Mouse (Mus musculus) heart, postnatal 14 days (tissue): ENCODE data around the gene Gata3. TPM values are rescaled to one million over a fixed set of nuclear protein-coding genes. Genes with fewer than 3 reads are reported as not detected.

ENCODE experiments used
- DNase-seq, 2 experiments: peaks; one replicate each; pipeline ENCODE4 v3.0.0; 2021 to 2022
- intact Hi-C: fragments of 180-260 bp; cut with DNase I; formaldehyde crosslinking; loops from one replicate; pipeline ENCODE4 v1.15.1; 2025
- long read RNA-seq, 2 experiments: library from polyadenylated mRNA; stranded (forward); transcript quantifications; one replicate each; pipeline ENCODE4 v2.0.0; 2021
- total RNA-seq, 2 experiments: library from RNA; stranded (reverse); gene quantifications; 2 replicates each; pipeline ENCODE4 v1.2.3; 2021

Gata3 gene
- total RNA-seq: 1 to 10 TPM in 1 of 2 experiments, under 1 TPM in 1; 0.84 to 3.1 TPM
- long read RNA-seq, experiment 1, partial matches to known transcripts: 1 of 2 reads
- long read RNA-seq, experiment 1, other reads (novel, unspliced or antisense): 0 of 2 reads
- long read RNA-seq, experiment 2, partial matches to known transcripts: 1 of 2 reads
- long read RNA-seq, experiment 2, other reads (novel, unspliced or antisense): 0 of 2 reads

- intact Hi-C loops: loop anchor here (5.0 to 10.0 kb wide), 2 partner anchors 123 to 1215 kb away; no protein-coding TSS in a partner anchor
- DNase-seq: no peak
These were observed at the start of gene Gata3 for GRCm38 (mm10) chr2:9889651-9890183. Gene Gata3 (minus strand): TSS chr2:9890034.

DNA sequence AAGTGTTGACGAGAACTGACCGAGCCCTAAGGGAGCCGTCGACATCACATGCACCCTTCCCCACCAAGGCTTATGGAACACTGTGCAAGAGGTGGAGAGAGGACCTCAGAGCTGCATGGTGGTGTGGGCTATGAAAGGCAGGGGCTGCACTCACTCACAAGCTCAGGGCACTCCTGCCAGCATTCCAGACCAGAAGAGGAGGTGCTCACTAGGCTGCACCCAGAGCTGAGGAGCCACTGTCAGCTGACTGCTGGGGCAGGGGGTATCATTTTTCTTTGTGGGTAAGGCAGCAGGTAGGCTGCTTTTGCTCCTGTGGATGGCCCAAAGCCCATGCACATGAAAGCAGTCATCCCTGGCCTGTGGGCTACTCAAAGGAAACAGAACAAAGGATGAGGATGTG lies 49.4 kb upstream of the Gata3 start:
- no peak for DNase-seq
- intact Hi-C loops: no loop called here

- intact Hi-C loops: no loop called here
These were observed 46.1 kb upstream of the Gata3 start for GRCm38 (mm10) chr2:9935965-9936364.

DNA sequence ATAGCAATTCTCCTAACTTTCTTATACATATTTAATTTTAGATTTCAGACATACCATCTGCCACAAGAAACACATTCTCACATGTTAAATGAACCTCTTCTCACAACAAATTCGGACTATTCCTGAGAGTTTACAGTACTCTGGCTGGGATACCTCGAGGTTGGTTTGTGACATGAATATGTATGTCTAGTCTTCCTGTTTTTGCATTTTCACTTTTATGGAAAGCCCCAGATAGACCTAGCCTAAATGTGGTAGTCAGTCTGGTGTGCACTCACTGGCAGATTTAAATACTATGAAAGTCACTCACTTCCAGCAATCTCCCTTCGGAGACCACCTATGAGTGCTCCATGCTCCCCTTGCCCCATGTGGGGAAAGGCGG lies 37.1 kb upstream of the Gata3 start:
- intact Hi-C loops: no loop called here
- DNase-seq: no peak

More at GRCm38 (mm10) chr2:9935965-9936364, 46.1 kb upstream of the Gata3 start:
- DNase-seq: no peak

- intact Hi-C loops: no loop called here
- no peak for DNase-seq
These were observed 36.5 kb upstream of the Gata3 start for GRCm38 (mm10) chr2:9926194-9926904.

GRCm38 (mm10) chr2:9918691-9919471 lies 29.0 kb upstream of the Gata3 start:
- DNase-seq: no peak
- intact Hi-C loops: no loop called here

DNA sequence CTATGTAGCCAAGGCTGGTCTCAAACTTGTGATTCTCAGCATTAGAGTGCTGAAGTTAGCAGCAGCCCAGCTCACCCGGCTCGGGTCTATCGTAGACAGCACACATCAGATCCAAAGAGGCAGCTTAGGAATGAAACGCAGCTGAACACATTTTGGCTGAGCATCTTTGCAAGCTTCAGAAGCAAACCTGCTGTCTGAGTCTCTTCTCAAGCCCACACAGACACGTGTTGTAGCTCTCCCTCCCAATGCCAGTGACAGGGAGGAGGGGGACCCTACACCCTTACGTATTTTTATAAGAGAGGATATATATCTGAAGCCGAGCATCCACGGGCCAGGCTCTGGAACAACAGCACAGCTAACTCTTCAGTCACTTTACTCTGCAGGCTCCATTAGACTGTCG lies 27.8 kb upstream of the Gata3 start:
- intact Hi-C loops: no loop called here
- DNase-seq: no peak

- intact Hi-C loops: no loop called here
- no peak for DNase-seq
These were observed 16.2 kb upstream of the Gata3 start for GRCm38 (mm10) chr2:9905995-9906394.

DNA sequence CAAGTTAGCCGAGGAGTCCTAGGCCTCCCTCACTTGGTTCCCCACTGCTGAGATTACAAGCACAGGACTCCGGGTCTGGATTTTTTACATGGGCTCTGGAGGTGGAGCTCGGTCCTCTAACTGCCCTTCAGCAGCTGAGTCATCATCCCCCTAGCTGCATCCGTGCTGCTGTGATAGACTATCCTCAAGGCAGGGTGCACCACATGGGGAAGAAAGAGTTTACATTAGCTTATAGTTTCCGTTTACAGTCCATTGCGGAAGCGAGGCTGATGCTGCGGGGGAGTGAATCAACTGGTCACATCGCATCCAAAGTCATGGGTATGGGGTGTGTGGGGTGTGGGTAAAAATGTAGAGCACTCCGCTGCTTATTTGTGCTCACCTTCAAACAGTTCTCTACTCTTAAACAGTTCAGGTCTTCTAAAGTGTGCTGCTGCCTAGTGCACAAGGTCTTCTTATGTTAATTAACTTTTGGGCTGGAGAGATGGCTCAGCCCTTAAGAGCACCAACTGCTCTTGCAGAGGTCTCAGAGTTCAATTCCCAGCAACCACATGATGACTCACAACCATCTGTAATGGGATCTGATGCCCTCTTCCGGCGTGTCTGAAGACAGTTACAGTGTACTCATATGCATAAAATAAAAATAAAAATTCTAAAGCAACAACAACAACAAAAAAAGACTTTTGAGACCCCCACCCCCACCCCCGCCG lies 14.2 kb upstream of the Gata3 start:
- intact Hi-C loops: no loop called here
- no peak for DNase-seq

DNA sequence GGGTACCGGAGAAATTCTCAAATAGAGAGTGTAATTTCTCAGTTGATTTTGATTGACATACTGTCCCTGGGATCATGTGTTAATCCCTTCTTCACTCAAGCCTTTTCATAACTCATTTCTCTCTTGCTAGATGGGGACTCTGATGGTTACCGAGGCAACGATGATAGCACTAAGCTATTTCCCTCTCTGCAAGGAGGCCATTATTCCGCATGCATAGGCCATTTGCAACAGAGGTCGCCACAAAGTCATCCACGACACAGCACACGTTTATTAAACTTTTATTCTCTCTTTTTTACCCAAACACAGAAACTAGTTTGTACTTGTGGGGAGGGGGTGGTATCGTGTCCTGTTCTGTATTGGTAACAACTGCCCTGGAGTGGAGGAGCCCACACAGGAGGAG lies 8.0 kb upstream of the Gata3 start:
- no peak for DNase-seq
- intact Hi-C loops: no loop called here

GRCm38 (mm10) chr2:9896097-9896770 lies 6.4 kb upstream of the Gata3 start:
- intact Hi-C loops: no loop called here
- DNase-seq: no peak

DNA sequence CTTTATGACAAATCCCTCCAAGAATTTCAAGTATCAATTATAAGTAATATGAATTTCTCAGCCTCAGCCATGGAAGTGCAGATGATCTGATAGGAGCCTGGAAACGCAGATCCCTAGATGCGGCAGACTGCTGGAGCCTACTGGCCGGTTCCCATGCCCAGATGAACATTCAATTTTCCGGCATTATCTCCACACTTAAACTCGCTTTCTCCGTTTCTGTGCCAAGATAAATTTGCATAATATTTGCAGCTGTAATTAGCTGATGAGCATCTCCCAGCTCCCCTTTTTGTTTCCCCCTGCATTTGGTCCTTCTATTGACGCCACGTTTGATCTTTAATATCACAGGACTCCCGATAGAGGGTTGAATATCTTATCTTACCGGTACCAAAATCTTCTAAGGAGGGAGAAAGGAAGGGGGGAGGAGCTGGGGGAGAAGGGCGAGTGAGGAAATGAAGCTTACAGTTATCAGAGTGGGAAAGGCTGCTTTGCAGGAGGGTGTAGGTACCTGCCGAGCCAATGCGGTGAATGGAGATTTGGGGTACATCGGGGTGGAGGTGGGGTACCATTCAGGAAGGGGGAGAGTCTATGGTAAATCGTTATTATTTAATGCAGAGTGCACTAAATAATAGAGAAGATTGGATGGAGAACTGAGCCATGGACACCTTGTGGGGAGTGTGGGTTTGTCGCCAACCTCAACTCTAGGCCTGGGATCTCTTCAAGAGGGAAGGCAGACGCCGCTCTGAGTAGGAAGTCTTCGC lies 5.2 kb upstream of the Gata3 start:
- no peak for DNase-seq
- intact Hi-C loops: loop anchor here (5.0 kb wide), 1 partner anchor 117 kb away; no protein-coding TSS in a partner anchor

- DNase-seq: no peak
- intact Hi-C loops: loop anchor here (5.0 kb wide), 1 partner anchor 119 kb away; no protein-coding TSS in a partner anchor
These were observed 3.6 kb upstream of the Gata3 start for GRCm38 (mm10) chr2:9893272-9893953.

GRCm38 (mm10) chr2:9892541-9892940 lies 2.7 kb upstream of the Gata3 start:
- intact Hi-C loops: loop anchor here (5.0 kb wide), 1 partner anchor 120 kb away; no protein-coding TSS in a partner anchor

GRCm38 (mm10) chr2:9890906-9891305 lies 1.1 kb upstream of the Gata3 start:
- no peak for DNase-seq
- intact Hi-C loops: loop anchor here (5.0 kb wide), 1 partner anchor 121 kb away; no protein-coding TSS in a partner anchor

More at GRCm38 (mm10) chr2:9892541-9892940, 2.7 kb upstream of the Gata3 start:
- no peak for DNase-seq

DNA sequence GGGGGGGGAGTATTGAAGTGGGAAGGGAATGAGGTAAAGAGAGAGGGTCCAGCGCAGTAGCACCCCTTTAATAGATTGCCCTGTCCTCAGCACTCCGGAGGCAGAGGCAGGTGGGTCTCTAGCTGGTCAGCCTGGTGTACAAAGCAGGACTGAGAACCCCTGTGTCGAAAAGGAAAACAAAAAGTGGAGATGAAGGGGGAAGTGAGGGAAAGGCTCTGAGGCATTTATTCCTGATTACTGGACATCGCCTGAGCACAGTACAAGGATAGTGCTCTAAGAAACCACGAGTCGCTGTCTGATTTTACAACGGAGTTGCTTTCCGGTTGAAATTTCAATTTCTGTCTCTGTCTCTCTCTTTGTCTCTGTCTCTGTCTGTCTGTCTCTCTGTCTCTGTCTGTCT lies 417 bp upstream of the Gata3 start:
- no peak for DNase-seq
- intact Hi-C loops: loop anchor here (5.0 kb wide), 1 partner anchor 122 kb away; no protein-coding TSS in a partner anchor

DNA sequence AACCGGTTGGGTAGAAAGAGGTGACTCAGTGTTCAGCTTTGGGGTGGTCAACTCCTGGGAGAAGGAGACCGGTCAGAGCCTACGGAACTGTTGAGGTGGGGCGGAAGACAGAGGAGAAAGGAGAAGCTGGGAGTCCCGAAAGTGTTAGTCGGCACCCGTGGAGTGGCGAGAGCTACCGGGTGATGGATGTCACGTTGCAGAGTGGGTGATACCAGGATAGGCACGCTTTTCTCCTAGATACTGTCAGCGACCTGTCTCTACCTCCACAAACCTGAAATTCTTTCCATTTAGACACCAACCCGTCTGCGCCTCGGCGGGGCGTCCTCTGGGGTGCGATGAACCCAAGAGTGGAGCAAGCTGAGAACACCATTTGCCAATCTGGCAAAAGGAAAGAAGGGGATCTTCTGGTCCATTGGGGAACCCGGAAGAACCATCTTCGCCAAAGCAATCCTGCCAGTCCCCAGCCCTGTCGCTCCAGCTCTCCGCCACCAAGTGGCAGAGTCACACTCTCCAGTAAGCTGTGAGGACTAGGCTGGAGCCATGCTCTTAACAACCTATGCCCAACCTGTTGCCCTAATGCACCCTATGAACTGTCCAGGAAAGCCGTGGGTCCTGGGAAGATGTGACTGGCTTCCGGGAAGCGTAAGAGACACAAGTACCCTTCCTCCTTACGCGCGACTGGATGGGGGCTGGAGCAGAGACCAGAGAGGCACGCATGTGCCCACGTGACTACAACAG lies 752 bp downstream of the Gata3 start, which contains the start of gene 9230102O04Rik:
9230102O04Rik (minus strand) TSS at position 628 of the 738 bp plus-strand sequence.
- DNase-seq: peak; percentile 23 to 47
- intact Hi-C loops: loop anchor here (10.0 kb wide), 1 partner anchor 1214 kb away; no protein-coding TSS in a partner anchor
